Mouse (Mus musculus): Measurements from ENCODE around the gene Tbk1.

The Tbk1 gene

GRCm38 (mm10) chr10:121585791-121586642, 570 bp downstream of the Tbk1 start:
- DNase-seq = peak; percentile 35 to 48

DNA sequence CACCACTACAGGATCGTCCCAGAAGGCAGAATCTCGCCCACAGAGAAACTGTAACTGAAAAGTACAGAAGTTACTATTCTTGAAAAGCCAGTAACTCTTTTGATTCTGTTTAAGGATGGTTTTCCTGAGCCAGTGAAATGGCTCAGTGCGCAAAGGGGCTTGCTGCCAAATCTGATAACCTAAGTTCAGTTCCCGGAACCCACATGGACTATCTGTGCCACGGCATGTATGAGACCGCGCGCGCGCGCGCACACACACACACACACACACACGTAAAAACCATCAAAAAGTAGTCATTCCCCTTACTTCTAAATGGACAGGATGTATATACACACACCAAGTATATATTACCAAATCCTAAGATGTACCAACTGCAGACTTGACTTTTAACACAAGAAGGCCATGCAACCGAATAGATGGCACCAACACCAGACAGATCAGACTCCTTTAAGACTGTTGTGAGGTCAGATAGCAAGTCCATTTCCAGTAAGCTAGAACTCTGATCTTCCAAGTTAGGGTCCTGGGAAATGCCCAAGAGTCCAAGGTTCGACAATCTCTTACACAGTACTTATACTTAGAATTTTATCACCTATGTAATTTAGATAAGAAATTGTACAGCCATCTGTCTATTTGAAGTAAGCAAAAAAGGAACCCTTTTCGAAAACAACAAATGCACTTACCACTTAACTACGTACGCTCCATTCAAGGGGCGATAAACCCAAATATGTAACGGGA, 1.4 kb downstream of the Tbk1 start:
- no peak for DNase-seq

DNA sequence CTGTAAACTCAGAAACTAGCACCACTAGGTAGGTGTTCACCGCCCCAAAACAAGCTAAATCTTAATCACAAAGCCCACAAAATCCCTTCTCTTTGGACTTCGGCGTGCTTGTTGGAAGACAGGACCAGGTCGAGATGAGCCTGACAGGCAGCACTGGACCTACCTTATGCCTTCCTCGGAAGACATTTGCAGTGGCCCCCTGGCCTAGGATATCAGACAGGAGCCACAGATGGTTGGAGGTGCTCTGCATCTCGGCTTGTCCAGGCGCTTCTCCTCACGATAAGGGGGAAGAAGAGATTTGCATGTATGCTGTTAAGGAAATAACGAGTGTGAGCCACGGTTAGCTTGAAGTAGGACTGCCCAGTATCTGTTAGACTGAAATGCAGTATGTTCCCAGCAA, 2.6 kb downstream of the Tbk1 start:
- no peak for DNase-seq

- DNase-seq = peak; percentile 74 to 81
Measured at GRCm38 (mm10) chr10:121583016-121583415, 3.6 kb downstream of the Tbk1 start.

GRCm38 (mm10) chr10:121582287-121582686, 4.3 kb downstream of the Tbk1 start:
- no peak for DNase-seq

DNA sequence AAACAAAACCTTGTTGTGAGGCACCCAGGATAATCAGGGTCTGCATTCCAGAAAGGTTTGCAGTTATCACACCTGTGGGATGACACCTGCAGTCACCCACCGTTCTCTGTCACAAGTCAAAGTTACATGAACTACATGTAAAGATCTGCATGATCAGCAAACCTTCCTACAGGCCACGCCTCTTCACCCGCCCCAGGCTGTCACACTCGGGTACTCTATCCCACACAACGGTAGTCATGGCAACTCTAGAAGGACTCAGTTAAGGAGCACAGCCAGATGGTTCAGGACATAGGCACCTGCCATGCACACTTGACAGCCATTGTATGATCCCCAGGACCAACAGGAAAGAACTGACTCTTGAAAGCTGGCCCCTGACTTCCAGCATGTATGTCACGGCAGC, 5.2 kb downstream of the Tbk1 start:
- peak in 1 of 2 experiments; percentile 7 for DNase-seq

- no peak for DNase-seq
Measured at GRCm38 (mm10) chr10:121580381-121580780, 6.2 kb downstream of the Tbk1 start.

DNA sequence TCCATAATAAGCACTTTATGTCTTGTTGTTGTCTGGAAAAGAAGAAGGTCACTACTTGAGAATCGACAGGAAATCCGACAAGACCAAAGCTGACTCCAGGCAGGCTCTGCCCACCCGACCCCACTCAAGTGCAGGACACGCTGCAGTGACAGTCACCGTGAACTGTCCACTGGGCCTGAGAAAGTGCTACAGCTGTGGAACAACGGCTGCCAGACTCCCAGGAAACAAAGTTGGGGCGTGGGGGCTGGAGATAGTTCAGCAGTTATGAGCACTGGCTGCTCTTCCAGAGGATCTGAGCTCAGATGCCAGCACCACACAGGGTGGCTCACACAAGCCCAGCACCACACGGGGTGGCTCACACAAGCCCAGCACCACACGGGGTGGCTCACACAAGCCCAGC, 10.2 kb downstream of the Tbk1 start:
- no peak for DNase-seq

DNA sequence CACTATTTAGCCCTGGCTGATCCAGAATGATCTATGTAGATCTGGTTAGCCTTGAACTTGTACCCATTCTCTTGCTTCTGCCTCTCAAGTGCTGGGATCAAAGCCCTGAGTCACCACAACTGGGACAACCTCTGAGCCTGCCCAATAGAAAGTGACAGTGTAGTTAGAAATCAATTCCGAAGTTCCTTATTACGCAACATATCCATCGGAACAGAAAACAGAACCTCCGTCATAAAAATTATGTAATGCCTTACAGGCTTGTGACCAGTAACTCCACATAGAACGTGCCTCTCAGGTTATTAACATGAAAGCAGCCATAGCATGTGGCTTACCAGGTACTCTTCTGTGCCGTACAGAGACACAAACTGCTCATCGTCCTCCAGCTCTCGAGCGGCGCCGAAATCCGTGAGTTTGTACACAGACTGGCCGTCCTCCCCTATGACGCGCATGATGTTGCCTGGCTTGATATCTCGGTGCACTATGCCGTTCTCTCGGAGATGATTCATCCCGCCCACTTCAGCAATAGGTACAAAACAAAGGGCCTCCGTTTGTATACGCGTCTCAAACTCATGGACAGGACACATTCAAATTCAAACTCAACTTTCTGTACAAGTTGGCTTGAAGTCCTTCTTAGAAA, 15.0 kb downstream of the Tbk1 start:
- no peak for DNase-seq

DNA sequence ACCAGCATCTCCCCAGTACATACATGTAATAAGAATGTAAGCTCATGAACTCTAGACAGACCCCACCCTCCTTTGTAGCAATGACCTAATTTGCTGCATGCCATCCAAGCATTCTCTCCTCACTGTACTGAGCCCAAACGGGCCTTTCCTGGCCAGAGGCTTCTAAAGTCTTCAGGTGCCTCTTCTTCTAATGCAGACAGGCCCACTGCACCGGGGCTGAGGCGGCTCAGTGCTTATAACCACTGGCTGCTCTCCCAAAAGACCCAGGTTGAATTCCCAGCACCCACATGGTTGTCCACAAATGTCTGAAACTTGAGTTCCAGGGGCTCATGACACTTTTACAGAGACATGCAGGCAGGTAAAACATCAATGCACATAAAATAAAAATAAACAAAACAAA, 15.6 kb downstream of the Tbk1 start:
- DNase-seq = no peak

GRCm38 (mm10) chr10:121569796-121570195, 16.8 kb downstream of the Tbk1 start:
- DNase-seq = no peak

- no peak for DNase-seq
Measured at GRCm38 (mm10) chr10:121569001-121569589, 17.5 kb downstream of the Tbk1 start.

GRCm38 (mm10) chr10:121568534-121568933, 18.1 kb downstream of the Tbk1 start:
- no peak for DNase-seq

DNA sequence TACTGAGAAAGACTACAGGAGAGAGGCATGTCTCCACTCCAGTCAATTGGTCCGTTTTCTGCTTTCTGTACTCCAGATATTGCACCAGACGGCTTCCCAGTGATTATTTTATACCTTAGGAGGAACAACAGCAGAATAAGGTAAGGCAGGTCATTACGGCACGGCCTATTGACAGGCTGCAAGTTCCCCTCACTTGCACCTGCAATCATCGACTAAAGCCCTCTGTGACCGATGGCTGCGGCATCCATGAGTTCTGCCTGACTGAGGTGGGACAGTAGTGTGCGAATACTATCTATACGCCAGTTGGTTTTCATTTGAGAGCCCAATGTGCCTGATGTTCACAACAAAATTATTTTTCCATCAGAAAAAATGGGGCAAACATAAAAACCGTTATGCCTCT, 18.6 kb downstream of the Tbk1 start:
- DNase-seq = no peak

GRCm38 (mm10) chr10:121564447-121564846, 22.1 kb downstream of the Tbk1 start:
- no peak for DNase-seq

- DNase-seq = no peak
Measured at GRCm38 (mm10) chr10:121558231-121558630, 28.4 kb downstream of the Tbk1 start.

- no peak for DNase-seq
Measured at GRCm38 (mm10) chr10:121556263-121556662, 30.3 kb downstream of the Tbk1 start.

GRCm38 (mm10) chr10:121550334-121550733, 36.3 kb downstream of the Tbk1 start:
- no peak for DNase-seq

GRCm38 (mm10) chr10:121549670-121550069, 36.9 kb downstream of the Tbk1 start:
- no peak for DNase-seq

DNA sequence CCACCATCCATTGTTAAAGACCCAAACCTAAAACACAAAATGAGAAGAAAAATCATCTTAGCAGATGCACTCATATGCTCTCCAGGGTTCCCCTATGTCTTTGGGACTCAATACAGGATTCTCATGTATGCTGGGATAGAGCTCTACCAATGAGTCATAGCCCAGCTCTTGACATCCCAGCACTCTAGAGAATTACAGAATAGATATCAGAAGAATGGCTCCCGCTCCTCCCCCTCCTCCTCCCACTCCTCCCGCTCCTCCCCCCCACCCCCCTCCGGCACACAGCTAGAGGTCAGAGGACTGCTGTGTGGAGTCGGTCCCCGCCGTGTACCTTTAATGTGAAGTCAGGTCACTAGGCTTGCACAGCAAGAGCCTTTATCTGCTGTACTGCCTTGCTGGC, 39.4 kb downstream of the Tbk1 start:
- no peak for DNase-seq

DNA sequence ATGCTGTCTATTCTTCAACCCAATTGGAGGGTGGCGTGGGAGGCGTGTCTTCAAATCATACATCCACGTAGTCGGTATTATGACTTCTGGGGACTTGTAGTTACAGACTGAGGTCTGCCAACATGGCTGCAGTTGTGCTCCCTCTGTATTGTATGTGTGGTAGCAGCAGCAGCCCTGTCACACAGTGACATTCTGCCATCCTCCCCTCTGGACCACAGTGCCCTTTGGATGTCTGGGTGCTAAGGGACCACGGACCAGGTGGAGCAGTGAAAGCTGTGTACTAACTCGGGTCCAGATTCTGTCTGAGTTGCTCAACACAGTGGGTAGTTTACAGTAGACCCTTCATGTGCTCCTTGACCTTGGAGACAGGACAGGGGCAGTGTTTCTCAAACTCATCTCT, 43.0 kb downstream of the Tbk1 start:
- no peak for DNase-seq

GRCm38 (mm10) chr10:121542156-121542555, 44.4 kb downstream of the Tbk1 start:
- DNase-seq = no peak

GRCm38 (mm10) chr10:121534995-121535394, 51.6 kb downstream of the Tbk1 start:
- DNase-seq = no peak
